Mouse (Mus musculus) limb, embryonic 12.5 days (tissue): ENCODE measurements around the gene Slc31a1. TPM values are rescaled to one million over a fixed set of nuclear protein-coding genes. Genes with fewer than 3 reads are reported as not detected.

ENCODE experiments used
- ATAC-seq: fragments of 200-750 bp; cut with Nextera tagmentation; 2 replicates; pipeline ENCODE4 v1.8.0; 2017; ENCODE audit warnings: low read depth, moderate TSS enrichment; ENCODE audit not compliant: insufficient number of reproducible peaks, insufficient read depth, low FRiP score, low TSS enrichment
- H3K27ac ChIP-seq: fragments of 300-500 bp; sonication (generic); 2 replicates; pipeline ENCODE4 v1.5.1; 2016; ENCODE audit warnings: mild to moderate bottlenecking, moderate library complexity
- H3K27me3 ChIP-seq: fragments of 300-500 bp; sonication (generic); 2 replicates; pipeline ENCODE4 v1.6.1; 2016; ENCODE audit warnings: mild to moderate bottlenecking, moderate library complexity
- H3K36me3 ChIP-seq: fragments of 300-500 bp; sonication (generic); 2 replicates; pipeline ENCODE4 v1.6.1; 2016; ENCODE audit warnings: mild to moderate bottlenecking, moderate library complexity
- H3K4me1 ChIP-seq: fragments of 300-500 bp; sonication (generic); replicated peaks from 2 replicates; pipeline ENCODE4 v1.6.1; 2016
- H3K4me2 ChIP-seq: fragments of 300-500 bp; sonication (generic); 2 replicates; pipeline ENCODE4 v1.6.1; 2016; ENCODE audit warnings: mild to moderate bottlenecking, moderate library complexity
- H3K4me3 ChIP-seq: fragments of 300-500 bp; sonication (generic); replicated peaks from 2 replicates; pipeline ENCODE4 v1.5.1; 2016; ENCODE audit warnings: mild to moderate bottlenecking
- H3K9ac ChIP-seq: fragments of 300-500 bp; sonication (generic); replicated peaks from 2 replicates; pipeline ENCODE4 v1.6.1; 2016; ENCODE audit warnings: mild to moderate bottlenecking, moderate library complexity
- H3K9me3 ChIP-seq: fragments of 300-500 bp; sonication (generic); 2 replicates; pipeline ENCODE4 v1.6.1; 2016; ENCODE audit warnings: mild to moderate bottlenecking, moderate library complexity
- WGBS: fragments of 180-500 bp; shearing (Covaris S2); methylation state at CpG from one replicate; pipeline ENCODE4 v1.1.7; 2016; 5-methylcytosine and 5-hydroxymethylcytosine counted together
- polyA plus RNA-seq: library from polyadenylated mRNA; unstranded; fragments of >200 nt; fragmentation: Nextera tagmentation; extraction: Ambion mirVana; gene quantifications from 2 replicates; pipeline ENCODE4 v1.2.1, GENCODE M21; 2016

The Slc31a1 gene
- polyA plus RNA-seq, 1 experiment from 2014 or later = 42.8 TPM

- Histone ChIP-seq H3K27ac (no peak overlapping the region), H3K9ac (no peak overlapping the region), H3K4me3 (no peak overlapping the region), H3K27me3 (no peaks in the 10 kb centered on the region), H3K4me2 (no peak overlapping the region), H3K4me1 (no peaks in the 10 kb centered on the region), H3K9me3 (no peaks in the 10 kb centered on the region), H3K36me3 (peaks cover 34% of the 10 kb centered on the region)
- no peak for ATAC-seq
- WGBS = 82% methylated on average over 1 of the region's 1 CpGs
Measured at GRCm38 (mm10) chr4:62384159-62384558, 23.6 kb downstream of the Slc31a1 start.

- Histone ChIP-seq H3K4me1 (no peaks in the 10 kb centered on the region), H3K4me3 (no peak overlapping the region), H3K9me3 (no peaks in the 10 kb centered on the region), H3K9ac (no peak overlapping the region), H3K4me2 (no peak overlapping the region), H3K36me3 (peaks cover 47% of the 10 kb centered on the region), H3K27ac (no peak overlapping the region), H3K27me3 (no peaks in the 10 kb centered on the region)
- WGBS = 90% methylated on average over 7 of the region's 7 CpGs
- ATAC-seq = no peak
Measured at GRCm38 (mm10) chr4:62385439-62385838, 24.9 kb downstream of the Slc31a1 start.

- Histone ChIP-seq H3K4me1 (no peaks in the 10 kb centered on the region), H3K9ac (no peak overlapping the region), H3K4me2 (no peak overlapping the region), H3K27me3 (no peaks in the 10 kb centered on the region), H3K9me3 (no peaks in the 10 kb centered on the region), H3K4me3 (no peak overlapping the region), H3K36me3 (peaks cover 76% of the 10 kb centered on the region), H3K27ac (no peak overlapping the region)
- no peak for ATAC-seq
- WGBS = 92% methylated on average over 5 of the region's 5 CpGs
Measured at GRCm38 (mm10) chr4:62389592-62390512, 29.3 kb downstream of the Slc31a1 start.

- no peak overlapping the region for H3K4me2 ChIP-seq
- WGBS = 88% methylated on average over 7 of the region's 7 CpGs
- no peaks in the 10 kb centered on the region for H3K27me3 ChIP-seq
- H3K36me3 ChIP-seq = peaks cover 81% of the 10 kb centered on the region
- H3K4me1 ChIP-seq = no peaks in the 10 kb centered on the region
- no peak overlapping the region for H3K27ac ChIP-seq
- no peak overlapping the region for H3K9ac ChIP-seq
- H3K9me3 ChIP-seq = no peaks in the 10 kb centered on the region
- ATAC-seq = no peak
- H3K4me3 ChIP-seq = no peak overlapping the region
Measured at GRCm38 (mm10) chr4:62391892-62392291, 31.4 kb downstream of the Slc31a1 start.

- 60% methylated on average over 6 of the region's 6 CpGs for WGBS
- Histone ChIP-seq H3K4me1 (no peaks in the 10 kb centered on the region), H3K36me3 (peaks cover 83% of the 10 kb centered on the region)
Measured at GRCm38 (mm10) chr4:62393459-62393858, 32.9 kb downstream of the Slc31a1 start.

GRCm38 (mm10) chr4:62395806-62396205 lies 35.3 kb downstream of the Slc31a1 start:
- Histone ChIP-seq H3K4me1 (no peaks in the 10 kb centered on the region), H3K9ac (no peak overlapping the region), H3K27ac (no peak overlapping the region), H3K4me2 (no peak overlapping the region), H3K36me3 (peaks cover 82% of the 10 kb centered on the region), H3K4me3 (no peak overlapping the region), H3K9me3 (no peaks in the 10 kb centered on the region), H3K27me3 (no peaks in the 10 kb centered on the region)
- 89% methylated on average over 1 of the region's 1 CpGs for WGBS
- no peak for ATAC-seq

More at GRCm38 (mm10) chr4:62393459-62393858, 32.9 kb downstream of the Slc31a1 start:
- Histone ChIP-seq H3K9me3 (no peaks in the 10 kb centered on the region), H3K27me3 (no peaks in the 10 kb centered on the region), H3K9ac (no peak overlapping the region), H3K4me3 (no peak overlapping the region), H3K4me2 (no peak overlapping the region), H3K27ac (no peak overlapping the region)
- ATAC-seq = no peak

- Histone ChIP-seq H3K9ac (no peak overlapping the region), H3K27ac (no peak overlapping the region), H3K9me3 (no peaks in the 10 kb centered on the region), H3K36me3 (peaks cover 83% of the 10 kb centered on the region), H3K4me3 (no peak overlapping the region), H3K27me3 (no peaks in the 10 kb centered on the region), H3K4me2 (no peak overlapping the region), H3K4me1 (no peaks in the 10 kb centered on the region)
- 91% methylated on average over 4 of the region's 4 CpGs for WGBS
- ATAC-seq = no peak
Measured at GRCm38 (mm10) chr4:62397616-62398365, 37.3 kb downstream of the Slc31a1 start.

- H3K4me2 ChIP-seq = no peak overlapping the region
- H3K9me3 ChIP-seq = no peaks in the 10 kb centered on the region
- WGBS = 99% methylated on average over 3 of the region's 3 CpGs
- no peaks in the 10 kb centered on the region for H3K27me3 ChIP-seq
- no peaks in the 10 kb centered on the region for H3K4me1 ChIP-seq
- no peak overlapping the region for H3K9ac ChIP-seq
- no peak for ATAC-seq
- H3K36me3 ChIP-seq = peaks cover 86% of the 10 kb centered on the region
- no peak overlapping the region for H3K27ac ChIP-seq
- no peak overlapping the region for H3K4me3 ChIP-seq
Measured at GRCm38 (mm10) chr4:62398956-62399355, 38.4 kb downstream of the Slc31a1 start.

GRCm38 (mm10) chr4:62406133-62406532 lies 45.6 kb downstream of the Slc31a1 start:
- 93% methylated on average over 4 of the region's 4 CpGs for WGBS
- H3K4me3 ChIP-seq = no peak overlapping the region
- peaks cover 24% of the 10 kb centered on the region for H3K4me1 ChIP-seq
- H3K27me3 ChIP-seq = no peaks in the 10 kb centered on the region
- H3K27ac ChIP-seq = no peak overlapping the region
- H3K9me3 ChIP-seq = no peaks in the 10 kb centered on the region
- H3K9ac ChIP-seq = no peak overlapping the region; the same call in 1 of the 2 replicates
- H3K4me2 ChIP-seq = 0 out of 2 replicates have a peak overlapping the region, but pooled peaks have one; percentile 17
- peaks cover 39% of the 10 kb centered on the region for H3K36me3 ChIP-seq
- ATAC-seq = no peak

- peak overlapping the region; percentile 53 for H3K4me2 ChIP-seq
- ATAC-seq = peak; percentile 61; the same call in 1 of the 2 replicates
- H3K9me3 ChIP-seq = no peaks in the 10 kb centered on the region
- WGBS = under 1% methylated on average over 35 of the region's 35 CpGs
- H3K4me3 ChIP-seq = peak overlapping the region; percentile 72
- H3K27me3 ChIP-seq = no peaks in the 10 kb centered on the region
- peaks cover 24% of the 10 kb centered on the region for H3K4me1 ChIP-seq
- H3K9ac ChIP-seq = peak overlapping the region; percentile 82
- peaks cover 39% of the 10 kb centered on the region for H3K36me3 ChIP-seq
- H3K27ac ChIP-seq = peak overlapping the region; percentile 84
Measured at GRCm38 (mm10) chr4:62407730-62408582, 47.4 kb downstream of the Slc31a1 start.
